Mouse (Mus musculus): ENCODE measurements at regions not wholly inside any gene's neighbourhood (a gene's known extent, or its start where the extent isn't known, plus 50 kb on each side); places are given as distances from the start of the nearest gene placed in this dataset.
A peak's percentile ranks its signal among the peaks of the same experiment; 100 is the strongest.

- no peak for DNase-seq (ENCODE audit: low spot score in 2 of 2)
These were observed 93.6 kb upstream of the Mrps22 start for GRCm38 (mm10) chr9:98695035-98695434.

GRCm38 (mm10) chr9:98690839-98691516 is 89.5 kb upstream of the Mrps22 start:
- DNase-seq (ENCODE audit: low spot score in 2 of 2) = peak in 1 of 2 experiments; percentile 50

GRCm38 (mm10) chr9:98685548-98685947 is 84.1 kb upstream of the Mrps22 start:
- DNase-seq (ENCODE audit: low spot score in 2 of 2) = no peak

GRCm38 (mm10) chr9:98684336-98684735 is 82.9 kb upstream of the Mrps22 start:
- DNase-seq (ENCODE audit: low spot score in 2 of 2) = no peak

- no peak for DNase-seq (ENCODE audit: low spot score in 2 of 2)
These were observed 74.2 kb upstream of the Mrps22 start for GRCm38 (mm10) chr9:98675612-98676011.

- DNase-seq (ENCODE audit: low spot score in 2 of 2) = peak in 1 of 2 experiments; percentile 12
These were observed 72.1 kb upstream of the Mrps22 start for GRCm38 (mm10) chr9:98673461-98674114.

GRCm38 (mm10) chr9:98672361-98672760 is 70.9 kb upstream of the Mrps22 start:
- DNase-seq (ENCODE audit: low spot score in 2 of 2) = peak in 1 of 2 experiments; percentile 10

GRCm38 (mm10) chr9:98668423-98669330 is 67.2 kb upstream of the Mrps22 start:
- peak in 1 of 2 experiments; percentile 12 for DNase-seq (ENCODE audit: low spot score in 2 of 2)

- DNase-seq (ENCODE audit: low spot score in 2 of 2) = no peak
These were observed 65.6 kb upstream of the Mrps22 start for GRCm38 (mm10) chr9:98667072-98667471.

GRCm38 (mm10) chr9:98663011-98663410 is 61.6 kb upstream of the Mrps22 start:
- no peak for DNase-seq (ENCODE audit: low spot score in 2 of 2)

GRCm38 (mm10) chr9:98651681-98652080 is 50.2 kb upstream of the Mrps22 start:
- DNase-seq (ENCODE audit: low spot score in 2 of 2) = no peak

Measured in adrenal gland, adult 18-20 months (tissue).